Mouse (Mus musculus): ENCODE measurements around the gene Trpc7. TPM values are rescaled to one million over a fixed set of nuclear protein-coding genes. Genes with fewer than 3 reads are reported as not detected.

Gene Trpc7
- total and polyA plus RNA-seq, 2 experiments: not detected

- H3K27me3 ChIP-seq (ENCODE audit: control insufficient read depth, insufficient read depth, low read length): no peaks in the 10 kb centered on the region
- no peaks in the 10 kb centered on the region for H3K79me2 ChIP-seq (ENCODE audit: control insufficient read depth, insufficient read depth, low read length)
- no peaks in the 10 kb centered on the region for H3K36me3 ChIP-seq (ENCODE audit: control insufficient read depth, insufficient read depth, low read length)
- no peak overlapping the region for H3K27ac ChIP-seq (replicated peaks; ENCODE audit: insufficient read depth, low read depth, low read length)
- WGBS: 39% methylated on average over 13 of the region's 13 CpGs
- no peak overlapping the region for H3K4me3 ChIP-seq (ENCODE audit: insufficient read depth, low read depth, low read length)
- DNase-seq (ENCODE audit: extremely low read depth, low read depth, low spot score): no peak
- H3K9ac ChIP-seq (ENCODE audit: low read depth, low read length): no peak overlapping the region
- no peak for TF ChIP-seq CTCF (IDR thresholded peaks at IDR 0.05; ENCODE audit: low read depth, low read length)
- TF ChIP-seq POLR2A (IDR thresholded peaks at IDR 0.05; ENCODE audit: extremely low read depth, insufficient read depth, low read length): no peak
- no peaks in the 10 kb centered on the region for H3K4me1 ChIP-seq (ENCODE audit: control insufficient read depth, insufficient read depth, low read length)
Measured at GRCm38 (mm10) chr13:56762446-56763229, 133.2 kb downstream of the Trpc7 start.

GRCm38 (mm10) chr13:56758492-56758891 lies 137.3 kb downstream of the Trpc7 start:
- Histone ChIP-seq H3K4me3 (ENCODE audit: insufficient read depth, low read depth, low read length) (no peak overlapping the region), H3K27me3 (ENCODE audit: control insufficient read depth, insufficient read depth, low read length) (peaks cover 2% of the 10 kb centered on the region), H3K79me2 (ENCODE audit: control insufficient read depth, insufficient read depth, low read length) (no peaks in the 10 kb centered on the region), H3K9ac (ENCODE audit: low read depth, low read length) (no peak overlapping the region), H3K27ac (replicated peaks; ENCODE audit: insufficient read depth, low read depth, low read length) (no peak overlapping the region), H3K36me3 (ENCODE audit: control insufficient read depth, insufficient read depth, low read length) (no peaks in the 10 kb centered on the region), H3K4me1 (ENCODE audit: control insufficient read depth, insufficient read depth, low read length) (peaks cover 2% of the 10 kb centered on the region)
- 29% methylated on average over 6 of the region's 6 CpGs for WGBS
- peak; percentile 87 for TF ChIP-seq CTCF (IDR thresholded peaks at IDR 0.05; ENCODE audit: low read depth, low read length)
- no peak for TF ChIP-seq POLR2A (IDR thresholded peaks at IDR 0.05; ENCODE audit: extremely low read depth, insufficient read depth, low read length)
- DNase-seq (ENCODE audit: extremely low read depth, low read depth, low spot score): peak; percentile 64

- TF ChIP-seq POLR2A (IDR thresholded peaks at IDR 0.05; ENCODE audit: extremely low read depth, insufficient read depth, low read length) (no peak), CTCF (IDR thresholded peaks at IDR 0.05; ENCODE audit: low read depth, low read length) (no peak)
- 75% methylated on average over 12 of the region's 12 CpGs for WGBS
- Histone ChIP-seq H3K27ac (replicated peaks; ENCODE audit: insufficient read depth, low read depth, low read length) (no peak overlapping the region), H3K79me2 (ENCODE audit: control insufficient read depth, insufficient read depth, low read length) (no peaks in the 10 kb centered on the region), H3K36me3 (ENCODE audit: control insufficient read depth, insufficient read depth, low read length) (no peaks in the 10 kb centered on the region), H3K9ac (ENCODE audit: low read depth, low read length) (no peak overlapping the region), H3K4me3 (ENCODE audit: insufficient read depth, low read depth, low read length) (no peak overlapping the region), H3K27me3 (ENCODE audit: control insufficient read depth, insufficient read depth, low read length) (peaks cover 15% of the 10 kb centered on the region), H3K4me1 (ENCODE audit: control insufficient read depth, insufficient read depth, low read length) (peaks cover 2% of the 10 kb centered on the region)
- DNase-seq (ENCODE audit: extremely low read depth, low read depth, low spot score): no peak
Measured at GRCm38 (mm10) chr13:56757201-56757600, 138.6 kb downstream of the Trpc7 start.

- Histone ChIP-seq H3K4me3 (ENCODE audit: insufficient read depth, low read depth, low read length) (no peak overlapping the region), H3K36me3 (ENCODE audit: control insufficient read depth, insufficient read depth, low read length) (no peaks in the 10 kb centered on the region), H3K4me1 (ENCODE audit: control insufficient read depth, insufficient read depth, low read length) (peaks cover 2% of the 10 kb centered on the region), H3K9ac (ENCODE audit: low read depth, low read length) (no peak overlapping the region), H3K27me3 (ENCODE audit: control insufficient read depth, insufficient read depth, low read length) (peaks cover 18% of the 10 kb centered on the region), H3K79me2 (ENCODE audit: control insufficient read depth, insufficient read depth, low read length) (no peaks in the 10 kb centered on the region), H3K27ac (replicated peaks; ENCODE audit: insufficient read depth, low read depth, low read length) (no peak overlapping the region)
- 28% methylated on average over 6 of the region's 6 CpGs for WGBS
- TF ChIP-seq CTCF (IDR thresholded peaks at IDR 0.05; ENCODE audit: low read depth, low read length) (peak; percentile 71), POLR2A (IDR thresholded peaks at IDR 0.05; ENCODE audit: extremely low read depth, insufficient read depth, low read length) (no peak)
- peak; percentile 97 for DNase-seq (ENCODE audit: extremely low read depth, low read depth, low spot score)
Measured at GRCm38 (mm10) chr13:56755871-56756270, 139.9 kb downstream of the Trpc7 start.

GRCm38 (mm10) chr13:56753192-56753951 lies 142.4 kb downstream of the Trpc7 start, which contains the start of gene Gm45623:
Gm45623 (minus strand) TSS chr13:56753827.
- H3K9ac ChIP-seq (ENCODE audit: low read depth, low read length): no peak within 1 kb of the TSS
- 4% methylated on average over 71 of the region's 71 CpGs for WGBS
- no peak for TF ChIP-seq CTCF (IDR thresholded peaks at IDR 0.05; ENCODE audit: low read depth, low read length)
- TF ChIP-seq POLR2A (IDR thresholded peaks at IDR 0.05; ENCODE audit: extremely low read depth, insufficient read depth, low read length): no peak
- peaks cover 2% of the 10 kb centered on the region for H3K4me1 ChIP-seq (ENCODE audit: control insufficient read depth, insufficient read depth, low read length)
- no peak within 1 kb of the TSS for H3K27ac ChIP-seq (replicated peaks; ENCODE audit: insufficient read depth, low read depth, low read length)
- peaks cover 18% of the 10 kb centered on the region for H3K27me3 ChIP-seq (ENCODE audit: control insufficient read depth, insufficient read depth, low read length)
- H3K4me3 ChIP-seq (ENCODE audit: insufficient read depth, low read depth, low read length): peak within 1 kb of the TSS; percentile 25; the same call in 1 of the 2 replicates
- no peaks in the 10 kb centered on the region for H3K36me3 ChIP-seq (ENCODE audit: control insufficient read depth, insufficient read depth, low read length)
- DNase-seq (ENCODE audit: extremely low read depth, low read depth, low spot score): no peak
- no peaks in the 10 kb centered on the region for H3K79me2 ChIP-seq (ENCODE audit: control insufficient read depth, insufficient read depth, low read length)

Measured in liver, adult 2 months (tissue).